Mouse (Mus musculus) forebrain, embryonic 16.5 days (tissue): ENCODE measurements around the gene Mthfd1l. TPM values are rescaled to one million over a fixed set of nuclear protein-coding genes. Genes with fewer than 3 reads are reported as not detected.

ENCODE experiments used
- ATAC-seq: fragments of 200-750 bp; cut with Nextera tagmentation; 2 replicates; pipeline ENCODE4 v1.8.0; 2017; ENCODE audit warnings: mild to moderate bottlenecking, moderate library complexity
- H3K27ac ChIP-seq: fragments of 300-500 bp; sonication (generic); 2 replicates; pipeline ENCODE4 v1.5.1; 2014; ENCODE audit warnings: low read length, control low read depth
- H3K27me3 ChIP-seq: fragments of 300-500 bp; sonication (generic); replicated peaks from 2 replicates; pipeline ENCODE4 v1.6.1; 2014; ENCODE audit warnings: low read length; ENCODE audit not compliant: control insufficient read depth, insufficient read depth
- H3K36me3 ChIP-seq: fragments of 300-500 bp; sonication (generic); 2 replicates; pipeline ENCODE4 v1.6.1; 2014; ENCODE audit not compliant: control insufficient read depth, insufficient read depth
- H3K4me1 ChIP-seq: fragments of 300-500 bp; sonication (generic); replicated peaks from 2 replicates; pipeline ENCODE4 v1.6.1; 2014; ENCODE audit warnings: low read length; ENCODE audit not compliant: control insufficient read depth, insufficient read depth
- H3K4me2 ChIP-seq: fragments of 300-500 bp; sonication (generic); 2 replicates; pipeline ENCODE4 v1.6.1; 2014; ENCODE audit warnings: mild to moderate bottlenecking, low read length, control low read depth
- H3K4me3 ChIP-seq: fragments of 300-500 bp; sonication (generic); replicated peaks from 2 replicates; pipeline ENCODE4 v1.5.1; 2014; ENCODE audit warnings: mild to moderate bottlenecking, low read length, control low read depth
- H3K9ac ChIP-seq: fragments of 300-500 bp; sonication (generic); replicated peaks from 2 replicates; pipeline ENCODE4 v1.6.1; 2014; ENCODE audit warnings: low read depth, low read length, control low read depth
- H3K9me3 ChIP-seq: fragments of 300-500 bp; sonication (generic); 2 replicates; pipeline ENCODE4 v1.6.1; 2016; ENCODE audit warnings: low read length; ENCODE audit not compliant: control insufficient read depth
- WGBS: fragments of 180-500 bp; shearing (Covaris S2); extraction: QIAGEN DNeasy Blood & Tissue Kit; methylation state at CpG from one replicate; pipeline ENCODE4 v1.1.7; 2014; 5-methylcytosine and 5-hydroxymethylcytosine counted together
- polyA plus RNA-seq: library from polyadenylated mRNA; unstranded; fragments of >200 nt; fragmentation: Nextera tagmentation; extraction: Ambion mirVana; gene quantifications from 2 replicates; pipeline ENCODE4 v1.2.1, GENCODE M21; 2015

The Mthfd1l gene
- polyA plus RNA-seq, 1 experiment from 2014 or later = 4.6 TPM

DNA sequence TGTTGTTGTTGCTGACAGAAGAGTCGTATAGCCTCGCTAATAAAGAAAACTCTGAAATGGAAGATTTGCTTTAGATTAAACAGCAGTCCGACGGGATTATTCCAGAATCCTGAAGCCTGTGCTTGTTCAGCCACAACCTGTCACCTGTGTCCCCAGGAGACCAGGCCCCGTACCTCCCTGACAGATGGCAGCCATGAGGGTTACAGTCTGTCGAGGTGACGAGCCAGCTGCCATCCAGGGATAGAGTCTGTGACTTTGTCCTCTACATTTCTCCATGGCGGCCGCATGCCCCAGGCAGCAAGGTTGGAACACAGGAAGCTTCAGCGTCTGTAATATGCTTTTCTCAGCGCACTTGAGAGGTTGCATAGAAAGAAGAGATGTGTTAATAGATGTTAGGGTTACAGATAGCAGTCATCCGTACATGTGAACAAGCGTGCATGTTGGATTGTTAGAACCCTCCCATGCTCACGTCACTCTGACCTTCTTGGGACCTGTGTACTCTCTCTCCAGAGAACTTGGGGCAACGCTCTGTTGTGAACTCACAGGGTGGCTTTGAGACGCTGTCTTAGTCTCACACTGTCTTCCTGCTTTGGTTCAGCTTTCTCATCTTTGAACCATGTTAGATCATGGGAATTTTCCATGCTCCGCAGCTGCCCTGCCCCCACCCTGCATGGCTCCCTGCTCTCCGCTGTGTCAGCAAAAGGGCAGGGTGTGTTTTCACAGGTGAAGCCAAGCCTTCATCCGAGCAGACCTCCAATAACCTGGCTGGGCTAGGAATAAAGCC lies 80.6 kb downstream of the Mthfd1l start:
- H3K9ac ChIP-seq = no peak overlapping the region
- H3K9me3 ChIP-seq = no peaks in the 10 kb centered on the region
- no peak overlapping the region for H3K4me2 ChIP-seq
- H3K36me3 ChIP-seq = no peaks in the 10 kb centered on the region
- H3K27ac ChIP-seq = no peak overlapping the region
- ATAC-seq = no peak
- no peaks in the 10 kb centered on the region for H3K4me1 ChIP-seq
- 80% methylated on average over 19 of the region's 19 CpGs for WGBS
- no peaks in the 10 kb centered on the region for H3K27me3 ChIP-seq
- H3K4me3 ChIP-seq = no peak overlapping the region

DNA sequence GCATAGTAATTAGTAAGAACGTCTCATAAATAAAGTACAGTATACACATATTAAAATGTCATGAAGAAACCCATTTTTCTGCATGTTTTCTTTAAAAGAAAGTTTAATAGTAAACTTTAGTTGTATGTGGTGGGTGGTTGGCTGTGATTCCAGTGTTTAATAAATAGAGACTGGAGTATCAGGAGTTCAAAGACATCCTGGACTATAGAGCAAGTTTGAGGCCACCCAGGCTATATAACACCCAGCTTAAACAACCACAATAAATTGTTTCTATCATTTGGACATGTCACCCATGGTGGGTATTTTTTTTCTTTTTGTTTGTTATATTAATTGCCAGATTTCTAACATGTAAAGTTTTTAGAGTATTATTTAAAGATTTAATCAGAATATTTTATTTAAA lies 81.7 kb downstream of the Mthfd1l start:
- Histone ChIP-seq H3K9ac (no peak overlapping the region), H3K36me3 (no peaks in the 10 kb centered on the region), H3K4me2 (no peak overlapping the region), H3K27ac (no peak overlapping the region), H3K4me3 (no peak overlapping the region), H3K9me3 (no peaks in the 10 kb centered on the region), H3K4me1 (no peaks in the 10 kb centered on the region), H3K27me3 (no peaks in the 10 kb centered on the region)
- ATAC-seq = no peak
- WGBS = 94% methylated on average over 1 of the region's 1 CpGs

DNA sequence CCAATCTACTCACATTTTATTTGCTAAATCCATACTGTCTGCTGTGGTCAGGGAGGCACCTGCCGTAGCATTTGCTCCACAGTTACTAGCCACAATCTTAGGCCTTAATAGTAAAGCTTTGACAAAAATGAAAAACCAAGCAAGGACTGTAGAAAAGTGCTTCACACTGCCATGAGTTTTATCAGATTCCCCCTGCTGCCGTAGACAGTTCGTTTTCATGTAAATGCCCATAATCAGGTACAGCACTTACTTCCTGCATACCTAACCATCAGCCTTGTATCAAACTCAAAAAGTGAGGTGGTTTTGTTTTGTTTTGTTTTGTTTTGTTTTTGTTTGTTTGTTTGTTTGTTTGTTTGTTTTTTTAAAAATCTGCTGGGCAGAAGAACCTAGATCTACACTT lies 84.5 kb downstream of the Mthfd1l start:
- Histone ChIP-seq H3K4me3 (no peak overlapping the region), H3K36me3 (no peaks in the 10 kb centered on the region), H3K27ac (no peak overlapping the region), H3K4me2 (no peak overlapping the region), H3K9me3 (no peaks in the 10 kb centered on the region), H3K9ac (no peak overlapping the region), H3K27me3 (no peaks in the 10 kb centered on the region), H3K4me1 (no peaks in the 10 kb centered on the region)
- WGBS = 94% methylated on average over 3 of the region's 3 CpGs
- ATAC-seq = no peak

DNA sequence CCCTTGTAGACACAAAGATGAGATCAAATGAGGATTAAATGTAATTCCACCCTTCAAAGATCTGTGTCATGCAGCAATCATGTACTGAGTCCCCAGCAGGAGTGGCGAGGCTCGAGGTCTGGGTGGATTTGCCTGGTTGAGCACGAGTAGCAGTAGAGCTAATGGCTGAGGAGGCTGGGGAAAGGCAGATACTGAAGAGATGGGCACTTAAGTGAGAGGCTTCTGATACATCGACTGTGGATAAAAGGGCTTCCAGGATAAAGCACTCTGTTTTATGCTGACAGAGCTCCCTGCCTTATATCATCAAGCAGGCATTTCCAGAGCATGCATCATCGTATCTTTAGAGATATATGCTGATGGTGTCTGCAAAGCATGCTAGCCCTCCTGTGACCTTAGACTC lies 84.9 kb downstream of the Mthfd1l start:
- Histone ChIP-seq H3K36me3 (no peaks in the 10 kb centered on the region), H3K4me3 (no peak overlapping the region), H3K4me2 (no peak overlapping the region), H3K27ac (no peak overlapping the region), H3K9ac (no peak overlapping the region), H3K27me3 (no peaks in the 10 kb centered on the region), H3K9me3 (no peaks in the 10 kb centered on the region), H3K4me1 (no peaks in the 10 kb centered on the region)
- WGBS = 86% methylated on average over 5 of the region's 5 CpGs
- ATAC-seq = no peak

DNA sequence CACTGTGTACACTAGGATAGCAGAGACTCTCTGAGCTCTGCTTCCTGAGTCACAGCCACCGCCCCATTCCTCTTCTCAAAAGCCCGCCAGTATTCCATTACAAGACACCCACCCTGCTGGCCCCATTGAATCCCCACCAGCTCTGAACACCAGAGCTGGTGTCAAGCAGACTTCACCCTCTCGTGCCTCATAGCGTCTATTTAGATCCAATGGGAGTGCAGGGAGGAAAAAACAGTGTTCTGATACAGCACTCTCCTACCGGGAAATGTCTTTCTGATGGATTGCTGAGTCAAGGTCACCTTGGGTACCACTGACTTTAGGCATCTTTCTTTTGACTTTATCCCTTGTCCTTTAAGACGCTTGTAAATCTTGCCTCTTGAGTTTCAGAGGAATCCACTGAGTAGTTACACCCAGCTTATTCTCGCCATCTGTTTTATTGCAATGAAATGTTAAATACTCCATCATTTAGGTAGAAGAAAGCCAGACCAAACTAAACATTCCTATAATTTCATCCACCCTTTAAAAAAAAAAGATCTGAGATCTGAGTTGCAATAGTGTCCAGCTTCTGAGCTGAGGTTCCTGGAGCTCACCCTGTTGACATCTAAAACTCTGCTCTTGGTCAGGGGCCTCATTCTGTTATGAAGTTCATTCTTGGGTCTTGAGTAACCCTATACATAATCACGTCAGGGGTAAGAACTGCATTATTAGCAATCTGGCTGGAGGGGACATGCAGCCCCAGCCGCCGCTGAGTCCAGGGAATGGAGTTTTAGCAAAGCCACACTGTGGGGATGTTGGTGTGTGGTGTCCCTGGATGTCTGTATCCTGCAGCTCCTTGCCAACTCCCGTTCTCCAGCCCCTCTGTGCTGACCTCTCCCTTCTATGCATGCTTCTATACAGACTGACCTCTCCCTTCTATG lies 88.4 kb downstream of the Mthfd1l start:
- H3K27me3 ChIP-seq = no peaks in the 10 kb centered on the region
- H3K4me2 ChIP-seq = no peak overlapping the region
- H3K9ac ChIP-seq = no peak overlapping the region
- H3K36me3 ChIP-seq = no peaks in the 10 kb centered on the region
- peaks cover 4% of the 10 kb centered on the region; the same call in 1 of the 2 replicates for H3K4me1 ChIP-seq
- H3K9me3 ChIP-seq = no peaks in the 10 kb centered on the region
- 85% methylated on average over 11 of the region's 11 CpGs for WGBS
- H3K27ac ChIP-seq = no peak overlapping the region
- H3K4me3 ChIP-seq = no peak overlapping the region
- no peak for ATAC-seq

DNA sequence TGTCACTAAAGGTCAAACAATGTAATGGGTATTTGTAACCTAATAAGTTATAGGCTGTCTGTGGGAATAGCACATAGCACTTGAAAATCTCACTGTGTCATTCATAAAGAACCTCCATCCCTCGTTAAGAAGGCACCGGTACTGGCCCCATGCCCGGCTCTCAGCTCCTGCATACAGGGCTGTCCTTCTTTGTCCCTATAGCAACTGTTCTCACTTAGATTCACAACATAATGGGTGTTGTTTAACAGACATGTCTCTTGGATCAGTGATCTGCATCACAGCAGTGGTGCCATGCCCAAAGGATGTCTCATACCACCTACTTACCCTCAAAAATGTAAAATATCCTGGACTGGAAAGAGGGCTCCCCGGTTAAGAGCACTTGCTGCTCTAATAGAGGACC lies 90.6 kb downstream of the Mthfd1l start:
- Histone ChIP-seq H3K27ac (no peak overlapping the region), H3K36me3 (no peaks in the 10 kb centered on the region), H3K4me1 (peaks cover 4% of the 10 kb centered on the region; the same call in 1 of the 2 replicates), H3K4me2 (no peak overlapping the region), H3K9me3 (no peaks in the 10 kb centered on the region), H3K4me3 (no peak overlapping the region), H3K9ac (no peak overlapping the region), H3K27me3 (no peaks in the 10 kb centered on the region)
- 42% methylated on average over 4 of the region's 4 CpGs for WGBS
- no peak for ATAC-seq

DNA sequence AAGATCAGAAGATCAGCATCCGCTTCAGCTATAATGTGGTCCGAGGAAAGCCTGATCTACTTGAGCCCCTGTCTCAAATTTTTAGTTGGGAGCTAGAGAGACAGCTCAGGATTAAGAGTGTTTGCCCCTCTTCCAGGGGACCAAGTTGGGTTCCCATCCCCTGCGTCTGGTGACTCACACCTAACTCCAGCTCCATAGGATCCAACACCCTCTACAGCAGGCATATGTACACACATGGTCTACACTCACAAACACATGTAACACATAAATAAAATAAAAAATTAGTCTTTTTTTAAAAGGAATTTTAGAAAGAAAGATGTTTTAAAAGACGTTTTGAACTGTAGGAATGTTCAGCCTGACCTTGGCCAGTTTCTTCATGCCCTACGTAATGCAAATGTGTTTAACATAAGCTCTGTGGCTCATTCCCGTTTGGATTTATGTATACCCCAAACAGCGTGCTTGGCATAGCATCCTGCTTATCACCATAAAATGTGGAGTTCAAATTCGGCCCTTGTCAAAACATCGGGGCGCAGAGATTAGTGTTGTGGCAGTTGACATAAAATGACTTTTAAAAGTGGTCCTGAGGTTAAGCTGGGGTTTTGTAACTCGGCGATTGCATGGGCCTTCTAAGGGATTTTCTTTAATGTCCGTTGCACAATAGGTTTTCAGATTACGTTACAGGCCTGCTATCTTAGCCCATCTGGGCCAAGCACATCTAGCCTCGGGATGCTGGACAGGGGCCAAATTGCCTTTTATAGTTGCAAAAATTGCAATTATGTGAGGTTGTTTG lies 92.6 kb downstream of the Mthfd1l start:
- no peaks in the 10 kb centered on the region for H3K27me3 ChIP-seq
- no peak overlapping the region for H3K4me2 ChIP-seq
- no peaks in the 10 kb centered on the region for H3K9me3 ChIP-seq
- no peak overlapping the region for H3K4me3 ChIP-seq
- H3K4me1 ChIP-seq = peaks cover 4% of the 10 kb centered on the region; the same call in 1 of the 2 replicates
- WGBS = 58% methylated on average over 15 of the region's 15 CpGs
- no peak overlapping the region for H3K9ac ChIP-seq
- no peak for ATAC-seq
- no peaks in the 10 kb centered on the region for H3K36me3 ChIP-seq
- no peak overlapping the region for H3K27ac ChIP-seq

DNA sequence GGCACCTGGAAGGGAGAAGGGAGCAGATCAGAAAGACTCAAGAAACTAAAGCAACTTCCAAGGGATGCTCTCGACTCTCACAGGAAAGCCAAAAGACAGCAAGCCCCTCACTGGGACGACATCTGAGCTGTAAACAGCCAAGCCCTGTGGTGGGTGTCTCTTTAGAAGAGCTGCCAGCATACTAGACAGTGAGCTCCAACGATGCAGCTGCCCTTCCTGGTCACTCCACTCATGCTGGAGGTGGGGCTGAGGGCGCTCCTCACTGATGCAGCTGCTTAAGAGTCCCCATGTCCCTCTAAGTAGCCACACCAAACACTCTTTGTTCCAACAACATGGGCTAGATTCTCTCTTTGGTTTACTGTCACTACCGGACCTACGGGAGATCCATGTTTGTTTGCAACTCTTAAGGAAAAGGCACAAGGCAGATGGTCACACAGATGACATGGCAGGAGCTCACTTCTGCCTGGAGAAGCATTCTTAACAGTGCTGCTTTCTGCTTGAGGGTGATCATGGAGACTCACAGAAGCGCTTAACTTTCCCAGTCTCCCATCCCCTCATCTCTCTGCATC lies 96.4 kb downstream of the Mthfd1l start:
- no peak overlapping the region for H3K9ac ChIP-seq
- H3K9me3 ChIP-seq = no peaks in the 10 kb centered on the region
- peaks cover 9% of the 10 kb centered on the region; the same call in 1 of the 2 replicates for H3K4me1 ChIP-seq
- H3K27me3 ChIP-seq = no peaks in the 10 kb centered on the region
- no peaks in the 10 kb centered on the region for H3K36me3 ChIP-seq
- no peak for ATAC-seq
- H3K4me2 ChIP-seq = no peak overlapping the region
- H3K4me3 ChIP-seq = no peak overlapping the region
- no peak overlapping the region for H3K27ac ChIP-seq
- 73% methylated on average over 7 of the region's 7 CpGs for WGBS
